Mouse (Mus musculus): ENCODE data around the gene Rlim. TPM values are rescaled to one million over a fixed set of nuclear protein-coding genes. Genes with fewer than 3 reads are reported as not detected.
A peak's percentile ranks its signal among the peaks of the same experiment; 100 is the strongest.

Gene Rlim
- 24.6 and 29.9 TPM in 2 replicates for polyA plus RNA-seq (2015; fragmentation: Nextera tagmentation; extraction: Ambion mirVana)

DNA sequence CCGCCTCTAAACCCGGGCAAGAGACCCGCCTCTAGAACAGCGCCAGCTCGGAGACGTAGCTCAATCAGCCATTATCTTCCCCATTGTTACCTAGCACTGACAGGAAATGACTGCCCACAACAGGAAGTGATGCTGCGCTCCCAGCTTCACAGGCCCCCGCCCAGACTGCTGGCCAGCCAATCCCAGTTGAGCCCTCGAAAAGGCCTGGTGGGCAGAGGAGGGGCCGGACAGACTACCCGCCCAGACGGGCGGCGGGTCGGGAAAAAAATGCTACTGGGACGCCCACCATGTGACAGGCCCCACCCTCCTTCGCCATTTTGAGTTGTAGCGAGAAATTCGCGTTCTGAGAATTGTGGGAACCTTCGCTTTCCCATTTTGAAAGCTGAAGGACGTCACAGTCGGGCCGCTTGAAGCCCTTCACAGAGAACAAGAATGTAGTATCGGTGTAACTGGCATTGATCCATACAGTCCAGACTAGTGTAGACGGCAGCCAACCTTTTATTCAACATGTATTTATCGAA is at the start of gene Rlim:
Gene Rlim (minus strand): TSS at position 116 of the 521 bp plus-strand sequence.
- Histone ChIP-seq H3K4me2 (ENCODE audit: low read length) (peak within 1 kb of the TSS; percentile 62), H3K27me3 (ENCODE audit: control insufficient read depth, insufficient read depth, low read depth, low read length) (peaks cover 10% of the 10 kb centered on the region), H3K36me3 (ENCODE audit: control insufficient read depth, insufficient read depth, low read length) (no peaks in the 10 kb centered on the region), H3K9me3 (replicated peaks; ENCODE audit: control insufficient read depth, low read length, poor library complexity, severe bottlenecking) (no peaks in the 10 kb centered on the region), H3K27ac (ENCODE audit: low read length) (peak within 1 kb of the TSS; percentile 90), H3K9ac (ENCODE audit: low read depth, low read length) (peak within 1 kb of the TSS; percentile 78), H3K4me3 (ENCODE audit: low read depth, low read length) (peak within 1 kb of the TSS; percentile 68), H3K4me1 (ENCODE audit: control insufficient read depth, insufficient read depth, low read length) (peaks cover 4% of the 10 kb centered on the region)
- ATAC-seq, result peak; percentile 100
- 18% methylated on average over 27 of the region's 27 CpGs for WGBS

DNA sequence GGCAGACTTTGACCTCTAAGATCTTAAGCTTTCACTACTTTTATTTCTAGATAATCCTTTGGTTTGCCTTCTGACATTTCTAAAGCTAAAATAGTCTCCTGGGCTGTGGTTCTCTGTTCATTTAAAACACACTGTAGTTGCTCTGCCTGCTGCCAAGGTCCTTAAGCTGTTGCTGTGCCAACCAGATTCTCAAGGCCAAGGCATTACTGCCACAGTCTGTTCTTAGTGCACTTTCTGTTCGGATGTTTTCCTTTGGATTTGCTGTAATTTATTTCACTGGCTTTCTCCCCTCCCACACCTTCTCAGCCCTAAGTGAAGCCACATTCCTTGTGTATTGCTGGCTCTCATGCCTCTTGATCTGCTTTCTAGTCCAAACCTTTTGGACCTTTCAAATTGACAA is 36.1 kb upstream of the Rlim start:
- ATAC-seq, result no peak
- Histone ChIP-seq H3K4me3 (ENCODE audit: low read depth, low read length) (no peak overlapping the region), H3K9ac (ENCODE audit: low read depth, low read length) (no peak overlapping the region), H3K4me1 (ENCODE audit: control insufficient read depth, insufficient read depth, low read length) (no peaks in the 10 kb centered on the region), H3K4me2 (ENCODE audit: low read length) (no peak overlapping the region), H3K27me3 (ENCODE audit: control insufficient read depth, insufficient read depth, low read depth, low read length) (peaks cover 6% of the 10 kb centered on the region), H3K36me3 (ENCODE audit: control insufficient read depth, insufficient read depth, low read length) (no peaks in the 10 kb centered on the region), H3K27ac (ENCODE audit: low read length) (no peak overlapping the region), H3K9me3 (replicated peaks; ENCODE audit: control insufficient read depth, low read length, poor library complexity, severe bottlenecking) (no peaks in the 10 kb centered on the region)
- WGBS, result 41% methylated on average over 1 of the region's 1 CpGs

DNA sequence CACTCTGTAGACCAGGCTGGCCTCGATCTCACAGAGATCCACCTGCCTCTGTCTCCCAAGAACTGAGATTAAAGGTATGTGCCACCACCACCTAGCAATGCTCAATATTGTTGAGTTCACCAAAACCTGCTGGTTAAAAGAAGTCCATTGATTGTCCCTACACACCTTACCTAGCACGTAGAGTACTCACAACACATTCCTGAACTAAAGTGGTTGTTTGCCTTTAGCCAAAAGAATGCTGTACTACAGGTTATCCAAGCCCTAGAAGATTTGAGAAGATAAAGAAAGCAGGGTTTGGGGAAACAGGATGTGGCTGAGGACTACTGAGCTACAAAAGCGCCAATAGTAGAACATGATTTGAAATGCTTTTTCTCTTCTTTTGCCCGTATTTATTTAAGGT is 34.0 kb upstream of the Rlim start:
- no peak overlapping the region for H3K27ac ChIP-seq (ENCODE audit: low read length)
- H3K36me3 ChIP-seq (ENCODE audit: control insufficient read depth, insufficient read depth, low read length), result no peaks in the 10 kb centered on the region
- WGBS, result 91% methylated on average over 4 of the region's 4 CpGs
- no peaks in the 10 kb centered on the region for H3K4me1 ChIP-seq (ENCODE audit: control insufficient read depth, insufficient read depth, low read length)
- no peaks in the 10 kb centered on the region for H3K9me3 ChIP-seq (replicated peaks; ENCODE audit: control insufficient read depth, low read length, poor library complexity, severe bottlenecking)
- H3K9ac ChIP-seq (ENCODE audit: low read depth, low read length), result no peak overlapping the region
- H3K4me2 ChIP-seq (ENCODE audit: low read length), result no peak overlapping the region
- ATAC-seq, result no peak
- H3K27me3 ChIP-seq (ENCODE audit: control insufficient read depth, insufficient read depth, low read depth, low read length), result peaks cover 6% of the 10 kb centered on the region
- no peak overlapping the region for H3K4me3 ChIP-seq (ENCODE audit: low read depth, low read length)

DNA sequence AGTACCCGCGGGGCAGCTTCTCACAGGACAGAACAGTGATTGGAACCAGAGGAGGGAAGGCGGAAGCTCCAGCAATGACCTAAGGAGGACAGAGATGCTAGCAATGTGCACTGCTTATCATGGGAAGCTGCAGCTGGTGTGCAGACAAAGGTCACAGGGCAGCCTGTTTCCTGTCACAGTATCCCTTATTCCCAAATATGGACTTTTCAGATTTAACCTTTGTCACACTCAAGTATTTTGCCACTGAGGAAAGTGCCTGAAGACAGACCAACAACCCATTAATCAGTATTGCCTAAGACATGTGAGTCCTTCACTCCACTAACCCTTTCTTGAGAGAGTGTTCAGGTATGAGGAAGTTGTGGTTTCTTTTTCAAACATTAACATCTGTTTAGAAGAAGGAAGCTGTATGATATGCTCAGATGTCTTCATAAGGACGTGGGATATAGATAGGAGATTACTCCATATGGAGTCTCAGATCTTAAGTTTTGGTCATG is 32.3 kb upstream of the Rlim start:
- H3K27me3 ChIP-seq (ENCODE audit: control insufficient read depth, insufficient read depth, low read depth, low read length), result peaks cover 2% of the 10 kb centered on the region
- ATAC-seq, result no peak
- H3K9ac ChIP-seq (ENCODE audit: low read depth, low read length), result no peak overlapping the region

DNA sequence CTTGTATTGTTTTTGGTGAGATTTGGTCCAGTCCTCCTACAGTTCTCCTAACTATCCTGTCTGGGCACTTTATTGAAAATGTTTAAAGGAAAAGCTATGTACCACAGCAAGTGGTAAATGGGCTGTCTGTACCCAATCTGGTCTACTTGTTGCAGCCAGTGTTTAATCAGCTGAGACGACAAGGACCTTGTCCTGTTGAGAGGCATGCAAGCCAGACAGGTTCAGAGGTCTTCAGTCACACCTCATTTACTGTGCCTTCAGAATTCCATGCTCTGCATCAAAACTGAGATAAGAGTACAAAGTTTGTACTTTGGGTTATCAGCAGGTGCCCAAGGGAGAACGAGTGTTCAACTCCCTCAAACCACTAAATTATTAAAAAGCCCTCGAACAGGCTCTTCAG is 13.7 kb upstream of the Rlim start:
- H3K27me3 ChIP-seq (ENCODE audit: control insufficient read depth, insufficient read depth, low read depth, low read length), result peaks cover 7% of the 10 kb centered on the region
- no peak for ATAC-seq
- WGBS, result 55% methylated on average over 3 of the region's 3 CpGs

More for the DNA sequence above, 32.3 kb upstream of the Rlim start:
- no peaks in the 10 kb centered on the region for H3K36me3 ChIP-seq (ENCODE audit: control insufficient read depth, insufficient read depth, low read length)
- no peak overlapping the region for H3K4me2 ChIP-seq (ENCODE audit: low read length)
- peaks cover 2% of the 10 kb centered on the region; the same call in 1 of the 2 replicates for H3K9me3 ChIP-seq (replicated peaks; ENCODE audit: control insufficient read depth, low read length, poor library complexity, severe bottlenecking)
- no peaks in the 10 kb centered on the region for H3K4me1 ChIP-seq (ENCODE audit: control insufficient read depth, insufficient read depth, low read length)
- no peak overlapping the region for H3K4me3 ChIP-seq (ENCODE audit: low read depth, low read length)
- 71% methylated on average over 4 of the region's 4 CpGs for WGBS
- H3K27ac ChIP-seq (ENCODE audit: low read length), result no peak overlapping the region

DNA sequence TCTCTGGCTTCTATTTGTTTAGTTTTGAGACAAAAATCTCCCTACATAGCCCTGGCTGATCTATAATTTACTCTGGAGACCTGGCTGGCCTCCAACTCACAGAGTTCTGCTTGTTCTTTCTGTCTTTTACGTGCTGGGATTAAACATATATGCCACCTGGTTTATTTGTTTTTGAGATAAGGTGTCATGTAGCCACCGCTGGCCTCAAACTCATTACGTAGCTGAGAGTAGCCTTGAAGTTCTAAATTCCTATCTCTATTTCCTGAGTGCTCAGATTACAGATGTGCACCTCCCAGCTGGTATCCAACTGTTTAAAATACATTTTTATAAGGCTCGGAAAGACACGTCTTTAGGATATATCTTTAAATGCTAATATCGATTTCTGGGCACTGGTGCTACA is 12.8 kb upstream of the Rlim start:
- 77% methylated on average over 6 of the region's 6 CpGs for WGBS
- Histone ChIP-seq H3K9me3 (replicated peaks; ENCODE audit: control insufficient read depth, low read length, poor library complexity, severe bottlenecking) (no peaks in the 10 kb centered on the region), H3K36me3 (ENCODE audit: control insufficient read depth, insufficient read depth, low read length) (no peaks in the 10 kb centered on the region), H3K4me2 (ENCODE audit: low read length) (no peak overlapping the region), H3K9ac (ENCODE audit: low read depth, low read length) (no peak overlapping the region), H3K27ac (ENCODE audit: low read length) (no peak overlapping the region), H3K4me3 (ENCODE audit: low read depth, low read length) (no peak overlapping the region), H3K4me1 (ENCODE audit: control insufficient read depth, insufficient read depth, low read length) (no peaks in the 10 kb centered on the region), H3K27me3 (ENCODE audit: control insufficient read depth, insufficient read depth, low read depth, low read length) (peaks cover 5% of the 10 kb centered on the region; the same call in 1 of the 2 replicates)
- ATAC-seq, result no peak

More for the DNA sequence above, 13.7 kb upstream of the Rlim start:
- Histone ChIP-seq H3K9ac (ENCODE audit: low read depth, low read length) (no peak overlapping the region), H3K9me3 (replicated peaks; ENCODE audit: control insufficient read depth, low read length, poor library complexity, severe bottlenecking) (no peaks in the 10 kb centered on the region), H3K36me3 (ENCODE audit: control insufficient read depth, insufficient read depth, low read length) (no peaks in the 10 kb centered on the region), H3K4me3 (ENCODE audit: low read depth, low read length) (no peak overlapping the region), H3K4me2 (ENCODE audit: low read length) (no peak overlapping the region), H3K4me1 (ENCODE audit: control insufficient read depth, insufficient read depth, low read length) (no peaks in the 10 kb centered on the region), H3K27ac (ENCODE audit: low read length) (no peak overlapping the region)

DNA sequence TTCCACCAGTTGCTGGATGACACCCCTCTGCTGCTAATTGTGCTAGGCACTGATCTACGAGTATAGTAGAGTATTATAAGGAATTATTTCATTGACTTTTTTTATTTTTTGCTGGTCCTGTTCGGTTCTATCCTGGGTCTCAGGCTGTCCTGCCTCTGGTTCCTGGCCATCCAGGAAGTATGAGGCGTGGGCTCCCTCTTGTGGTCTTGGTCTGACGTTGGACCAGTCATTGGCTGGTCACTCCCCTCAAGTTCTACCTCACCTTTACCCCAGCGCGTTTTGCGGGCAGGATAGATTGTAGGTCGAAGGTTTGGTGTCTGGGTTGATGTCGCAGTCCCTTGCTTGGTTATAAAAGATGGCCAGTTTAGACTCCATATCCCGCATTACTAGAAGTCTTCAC is 10.6 kb upstream of the Rlim start:
- 42% methylated on average over 10 of the region's 10 CpGs for WGBS
- no peaks in the 10 kb centered on the region; the same call in 1 of the 2 replicates for H3K4me1 ChIP-seq (ENCODE audit: control insufficient read depth, insufficient read depth, low read length)

DNA sequence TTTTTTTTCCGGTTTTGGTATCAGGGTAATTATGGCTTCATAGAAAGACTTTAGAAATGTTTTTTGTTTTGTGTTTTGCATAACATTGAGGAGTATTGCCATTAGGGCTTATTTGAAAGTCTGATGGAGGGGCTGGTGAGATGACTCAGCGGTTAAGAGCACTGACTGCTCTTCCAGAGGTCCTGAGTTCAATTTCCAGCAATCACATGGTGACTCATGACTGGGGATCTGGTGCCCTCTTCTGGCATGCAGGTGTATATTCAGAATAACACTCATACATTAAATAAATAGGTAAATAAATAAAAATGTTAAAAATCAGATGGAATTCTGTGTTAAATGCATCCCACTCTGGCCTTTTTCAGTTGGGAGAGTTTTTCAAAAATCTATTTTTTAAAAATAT is 9.3 kb upstream of the Rlim start:
- H3K36me3 ChIP-seq (ENCODE audit: control insufficient read depth, insufficient read depth, low read length), result no peaks in the 10 kb centered on the region
- WGBS, result 68% methylated on average over 2 of the region's 2 CpGs
- H3K4me3 ChIP-seq (ENCODE audit: low read depth, low read length), result no peak overlapping the region
- H3K9me3 ChIP-seq (replicated peaks; ENCODE audit: control insufficient read depth, low read length, poor library complexity, severe bottlenecking), result no peaks in the 10 kb centered on the region
- no peak overlapping the region for H3K4me2 ChIP-seq (ENCODE audit: low read length)
- no peak overlapping the region for H3K9ac ChIP-seq (ENCODE audit: low read depth, low read length)
- no peak overlapping the region for H3K27ac ChIP-seq (ENCODE audit: low read length)
- no peaks in the 10 kb centered on the region; the same call in 1 of the 2 replicates for H3K4me1 ChIP-seq (ENCODE audit: control insufficient read depth, insufficient read depth, low read length)
- no peak for ATAC-seq
- H3K27me3 ChIP-seq (ENCODE audit: control insufficient read depth, insufficient read depth, low read depth, low read length), result peaks cover 9% of the 10 kb centered on the region; the same call in 1 of the 2 replicates

More for the DNA sequence above, 10.6 kb upstream of the Rlim start:
- ATAC-seq, result no peak
- Histone ChIP-seq H3K9me3 (replicated peaks; ENCODE audit: control insufficient read depth, low read length, poor library complexity, severe bottlenecking) (no peaks in the 10 kb centered on the region), H3K36me3 (ENCODE audit: control insufficient read depth, insufficient read depth, low read length) (no peaks in the 10 kb centered on the region), H3K27me3 (ENCODE audit: control insufficient read depth, insufficient read depth, low read depth, low read length) (peaks cover 9% of the 10 kb centered on the region; the same call in 1 of the 2 replicates), H3K4me2 (ENCODE audit: low read length) (no peak overlapping the region), H3K4me3 (ENCODE audit: low read depth, low read length) (no peak overlapping the region), H3K9ac (ENCODE audit: low read depth, low read length) (no peak overlapping the region), H3K27ac (ENCODE audit: low read length) (no peak overlapping the region)

DNA sequence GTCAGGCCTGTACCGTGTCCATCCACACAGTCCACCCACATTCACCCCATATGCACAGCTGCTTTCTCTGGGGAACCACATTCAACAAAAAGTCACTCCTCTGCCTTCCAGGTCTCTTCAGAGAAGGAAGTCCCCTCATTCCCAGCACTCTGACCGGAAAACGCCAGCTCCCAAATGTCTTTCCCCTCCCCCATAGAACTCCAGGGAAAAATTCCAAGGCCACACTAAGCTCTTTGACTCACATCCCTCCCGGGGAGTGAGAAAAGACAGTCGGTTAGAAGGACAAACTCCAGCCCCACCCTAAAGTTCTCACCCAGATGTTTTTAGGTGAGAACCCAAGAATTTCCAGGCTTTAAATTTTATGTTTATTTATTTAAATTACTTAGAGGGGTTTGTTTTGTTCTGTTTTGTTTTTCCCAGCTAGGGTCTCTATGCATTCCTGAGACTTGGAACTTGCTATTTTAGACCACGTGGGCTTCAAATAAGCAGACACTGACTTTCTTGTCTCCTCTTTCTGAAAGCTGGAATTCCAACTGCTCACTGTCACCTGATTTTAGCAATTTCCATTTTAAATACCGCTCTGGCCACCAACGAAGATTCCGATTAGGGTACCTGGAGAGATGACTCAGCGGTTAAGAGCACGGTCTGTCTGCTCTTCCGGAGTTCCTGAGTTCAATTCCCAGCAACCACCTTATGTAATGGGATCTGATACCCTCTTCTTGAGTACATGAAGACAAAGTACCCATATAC is 6.3 kb upstream of the Rlim start:
- Histone ChIP-seq H3K4me2 (ENCODE audit: low read length) (no peak overlapping the region), H3K27me3 (ENCODE audit: control insufficient read depth, insufficient read depth, low read depth, low read length) (peaks cover 19% of the 10 kb centered on the region), H3K36me3 (ENCODE audit: control insufficient read depth, insufficient read depth, low read length) (no peaks in the 10 kb centered on the region), H3K9ac (ENCODE audit: low read depth, low read length) (no peak overlapping the region), H3K4me1 (ENCODE audit: control insufficient read depth, insufficient read depth, low read length) (no peaks in the 10 kb centered on the region; the same call in 1 of the 2 replicates), H3K27ac (ENCODE audit: low read length) (no peak overlapping the region), H3K9me3 (replicated peaks; ENCODE audit: control insufficient read depth, low read length, poor library complexity, severe bottlenecking) (no peaks in the 10 kb centered on the region), H3K4me3 (ENCODE audit: low read depth, low read length) (no peak overlapping the region)
- ATAC-seq, result no peak
- 29% methylated on average over 12 of the region's 12 CpGs for WGBS
